Mouse (Mus musculus): Measurements from ENCODE around the gene B4galt2.

B4galt2 gene

GRCm38 (mm10) chr4:117882701-117883691 lies at the start of gene B4galt2:
B4galt2 (minus strand) TSS chr4:117883487.
- DNase-seq (ENCODE audit: low spot score in 2 of 2) = peak in 1 of 2 experiments; percentile 56

GRCm38 (mm10) chr4:117929391-117929881 lies 46.1 kb upstream of the B4galt2 start, which contains the start of gene Artn:
Artn (minus strand) TSS chr4:117929763.
- DNase-seq (ENCODE audit: low spot score in 2 of 2) = no peak

GRCm38 (mm10) chr4:117928699-117929241 lies 45.5 kb upstream of the B4galt2 start:
- DNase-seq (ENCODE audit: low spot score in 2 of 2) = no peak

GRCm38 (mm10) chr4:117928234-117928633 lies 44.9 kb upstream of the B4galt2 start:
- DNase-seq (ENCODE audit: low spot score in 2 of 2) = no peak

GRCm38 (mm10) chr4:117926545-117927482 lies 43.5 kb upstream of the B4galt2 start:
- DNase-seq (ENCODE audit: low spot score in 2 of 2) = no peak

GRCm38 (mm10) chr4:117924916-117925315 lies 41.6 kb upstream of the B4galt2 start:
- DNase-seq (ENCODE audit: low spot score in 2 of 2) = no peak

GRCm38 (mm10) chr4:117923450-117923849 lies 40.2 kb upstream of the B4galt2 start:
- DNase-seq (ENCODE audit: low spot score in 2 of 2) = no peak

DNA sequence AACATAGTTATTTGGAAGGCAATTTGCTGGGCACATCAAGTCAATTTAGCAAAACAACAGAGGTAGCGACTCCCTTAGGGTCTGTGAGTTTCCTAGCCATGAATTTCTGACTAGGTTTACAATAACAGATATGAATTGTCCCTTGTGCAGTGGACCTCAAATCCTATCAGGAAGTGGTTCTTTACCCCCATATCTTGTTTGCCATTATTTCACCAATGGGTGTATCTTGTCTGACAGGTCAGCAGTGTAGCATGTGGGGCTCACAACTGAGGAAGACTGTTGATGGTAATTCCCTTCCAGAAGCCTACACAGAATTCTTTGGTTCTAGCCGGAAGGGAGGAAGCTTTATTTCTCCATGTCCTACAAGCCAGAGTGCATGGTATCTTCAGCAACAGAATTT lies 38.1 kb upstream of the B4galt2 start:
- no peak for DNase-seq (ENCODE audit: low spot score in 2 of 2)

GRCm38 (mm10) chr4:117918762-117919161 lies 35.5 kb upstream of the B4galt2 start:
- no peak for DNase-seq (ENCODE audit: low spot score in 2 of 2)

GRCm38 (mm10) chr4:117918261-117918660 lies 35.0 kb upstream of the B4galt2 start:
- no peak for DNase-seq (ENCODE audit: low spot score in 2 of 2)

- no peak for DNase-seq (ENCODE audit: low spot score in 2 of 2)
Observed at GRCm38 (mm10) chr4:117917847-117918246, 34.6 kb upstream of the B4galt2 start.

DNA sequence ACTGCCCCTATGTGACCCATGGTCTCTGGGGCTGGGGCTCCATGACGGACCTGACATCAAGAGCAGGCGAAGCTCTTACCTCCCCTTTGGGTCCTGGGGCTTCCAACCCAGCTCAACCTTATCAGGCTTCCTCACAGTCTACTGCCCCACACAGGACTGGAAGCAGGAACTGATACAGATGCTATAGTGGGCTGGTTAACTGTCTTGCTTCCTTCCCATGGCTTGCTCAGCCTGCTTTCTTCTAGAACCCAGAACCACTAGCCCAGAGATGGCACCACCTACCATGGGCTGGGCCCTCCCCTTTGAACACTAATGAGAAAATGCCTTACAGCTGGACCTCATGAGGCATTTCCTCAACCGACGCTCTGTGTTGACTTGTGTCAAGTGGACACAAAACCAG lies 34.1 kb upstream of the B4galt2 start:
- no peak for DNase-seq (ENCODE audit: low spot score in 2 of 2)

- DNase-seq (ENCODE audit: low spot score in 2 of 2) = no peak
Observed at GRCm38 (mm10) chr4:117916386-117916785, 33.1 kb upstream of the B4galt2 start.

DNA sequence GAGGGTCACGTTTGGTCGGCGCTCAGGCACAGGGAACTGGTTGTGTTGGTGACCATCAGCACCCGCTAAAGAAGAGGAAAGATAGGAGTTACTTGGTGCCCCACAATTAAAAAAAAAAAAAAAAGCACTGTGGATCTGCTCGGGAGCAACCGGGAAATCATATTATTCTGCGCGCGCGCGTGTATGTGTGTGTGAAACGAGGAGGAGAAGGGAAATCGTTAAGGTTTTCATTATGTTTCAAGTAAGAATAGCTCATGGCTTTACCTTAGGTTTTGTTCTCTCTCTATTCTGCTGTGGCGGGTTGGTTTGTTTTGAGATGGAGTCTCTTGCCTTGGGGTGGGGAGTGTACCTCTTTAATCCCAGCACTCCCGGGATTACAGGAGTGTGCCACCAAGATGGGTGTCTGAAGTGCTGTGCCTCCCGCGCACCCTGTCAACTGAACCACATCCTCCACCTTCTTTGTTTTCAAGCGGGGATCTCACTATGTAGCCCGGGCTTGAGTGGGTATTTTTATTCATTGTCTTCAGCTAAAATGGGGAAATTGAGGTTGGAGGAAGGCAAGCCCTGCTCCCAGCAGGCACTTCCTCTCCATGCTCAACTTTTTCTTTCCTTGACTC lies 32.3 kb upstream of the B4galt2 start:
- no peak for DNase-seq (ENCODE audit: low spot score in 2 of 2)

DNA sequence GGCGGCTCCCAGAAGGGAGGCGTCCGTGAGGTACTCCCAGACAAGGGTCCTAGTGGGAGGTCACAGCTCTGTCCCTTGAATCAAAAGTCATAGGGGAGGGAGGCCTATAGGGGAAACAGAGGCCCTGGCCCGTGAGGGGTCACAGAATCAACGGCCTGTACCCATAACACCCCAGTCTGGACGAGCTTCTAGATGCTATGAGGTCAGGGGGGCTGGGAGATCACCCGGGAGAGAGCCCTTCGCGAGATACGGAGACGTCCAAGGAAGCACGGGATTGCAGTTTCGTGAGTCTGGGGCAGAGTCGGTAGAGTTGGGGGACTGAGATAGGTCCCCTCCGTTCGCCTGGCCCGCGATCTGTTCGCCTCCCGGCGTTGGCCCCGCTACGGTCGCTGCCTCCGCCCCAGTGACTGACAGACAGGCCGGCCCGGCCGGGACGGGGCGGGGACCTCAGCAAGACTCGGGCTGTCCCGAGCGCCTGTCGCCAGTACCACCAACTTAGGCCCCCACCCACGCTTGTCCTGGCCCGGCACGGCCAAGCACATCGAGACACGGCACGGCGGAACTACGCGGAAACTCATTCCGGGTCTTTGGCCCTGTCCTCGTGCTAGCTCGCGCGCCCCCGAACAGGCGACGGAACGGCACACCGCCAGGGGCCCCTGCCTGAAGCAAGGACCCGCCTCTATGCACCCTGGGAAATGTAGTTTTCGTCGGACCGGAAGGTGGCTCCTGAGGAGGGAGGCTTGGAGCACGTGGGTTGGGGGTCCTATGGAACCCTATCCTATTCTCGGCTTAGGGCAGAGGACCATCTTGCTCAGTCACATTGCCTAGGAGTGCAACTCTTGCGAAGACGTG lies 31.5 kb upstream of the B4galt2 start, which contains the start of gene Ipo13:
Gene Ipo13 (minus strand): TSS at position 409 of the 852 bp plus-strand sequence.
- peak; percentile 88 for DNase-seq (ENCODE audit: low spot score in 2 of 2)

- no peak for DNase-seq (ENCODE audit: low spot score in 2 of 2)
Observed at GRCm38 (mm10) chr4:117914031-117914430, 30.7 kb upstream of the B4galt2 start.

DNA sequence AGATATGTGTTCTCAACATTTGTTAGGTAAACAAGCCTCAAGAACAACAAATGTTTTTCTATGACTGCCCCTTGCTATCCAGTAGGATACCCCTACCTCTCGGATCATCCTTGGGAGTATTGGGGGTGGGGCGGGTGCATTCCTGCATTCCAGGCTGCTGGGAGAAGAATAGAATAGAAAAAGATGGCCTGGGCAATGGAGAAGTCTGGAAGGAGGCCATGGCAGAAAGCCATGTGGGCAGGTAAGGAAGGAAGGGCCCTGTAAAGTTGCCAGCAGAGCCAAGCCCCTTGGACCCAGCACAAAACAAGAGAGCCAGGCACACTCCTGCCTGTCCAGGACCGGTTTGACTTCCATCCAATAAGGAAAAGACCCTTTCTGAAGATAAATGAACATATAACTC lies 30.1 kb upstream of the B4galt2 start:
- DNase-seq (ENCODE audit: low spot score in 2 of 2) = no peak

GRCm38 (mm10) chr4:117912685-117913273 lies 29.5 kb upstream of the B4galt2 start:
- no peak for DNase-seq (ENCODE audit: low spot score in 2 of 2)

GRCm38 (mm10) chr4:117912131-117912561 lies 28.9 kb upstream of the B4galt2 start:
- no peak for DNase-seq (ENCODE audit: low spot score in 2 of 2)
